Mouse (Mus musculus) C2C12 (cell line): Measurements from ENCODE around the gene Tmem51. TPM values are rescaled to one million over a fixed set of nuclear protein-coding genes. Genes with fewer than 3 reads are reported as not detected.

Experiments used
- H3K27me3 ChIP-seq: one replicate; pipeline ENCODE4 v1.6.1; 2011; ENCODE audit not compliant: control insufficient read depth, insufficient read depth, insufficient read length
- H3K36me3 ChIP-seq: one replicate; pipeline ENCODE4 v1.6.1; 2011; ENCODE audit not compliant: control insufficient read depth, insufficient read depth
- H3K4me3 ChIP-seq: one replicate; pipeline ENCODE4 v1.5.1; 2011; ENCODE audit warnings: mild to moderate bottlenecking, control low read depth; ENCODE audit not compliant: poor library complexity, insufficient read depth, severe bottlenecking
- H3K79me2 ChIP-seq: one replicate; pipeline ENCODE4 v1.6.1; 2011; ENCODE audit not compliant: control insufficient read depth, insufficient read depth
- H3K79me3 ChIP-seq: one replicate; pipeline ENCODE4 v1.6.1; 2011; ENCODE audit warnings: low read depth, control low read depth
- H3ac ChIP-seq: one replicate; pipeline ENCODE3; 2011; ENCODE audit warnings: low read depth; ENCODE audit not compliant: control insufficient read depth, insufficient read length
- CEBPB ChIP-seq: IDR thresholded peaks from one replicate; pipeline ENCODE4 v1.6.1; 2011; ENCODE audit warnings: low read depth, mild to moderate bottlenecking, control low read depth, moderate library complexity
- CTCF ChIP-seq: IDR thresholded peaks from one replicate; pipeline ENCODE4 v1.5.1; 2011; ENCODE audit not compliant: control insufficient read depth, insufficient read depth, insufficient read length
- FOSL1 ChIP-seq: IDR thresholded peaks from one replicate; pipeline ENCODE4 v1.8.0; 2011; ENCODE audit warnings: mild to moderate bottlenecking, low read length; ENCODE audit not compliant: poor library complexity, insufficient read depth, severe bottlenecking
- MAX ChIP-seq: IDR thresholded peaks from one replicate; pipeline ENCODE4 v1.6.1; 2011; ENCODE audit warnings: mild to moderate bottlenecking, control low read depth
- MYOD1 ChIP-seq: IDR thresholded peaks from one replicate; pipeline ENCODE4 v1.6.1; 2011; ENCODE audit warnings: low read depth; ENCODE audit not compliant: control insufficient read depth, insufficient read length
- MYOG ChIP-seq: IDR thresholded peaks from one replicate; pipeline ENCODE4 v1.6.1; 2011; ENCODE audit not compliant: control insufficient read depth, insufficient read length; ENCODE audit errors: extremely low read depth
- USF1 ChIP-seq: IDR thresholded peaks from one replicate; pipeline ENCODE4 v1.6.1; 2011; ENCODE audit warnings: low read depth, mild to moderate bottlenecking, control low read depth, moderate library complexity
- polyA plus RNA-seq: library from polyadenylated mRNA; unstranded; fragments of >200 nt; fragmentation: generic; extraction: Trizol; gene quantifications from one replicate; pipeline ENCODE4 v1.2.1, GENCODE M21; 2012; ENCODE audit warnings: missing spikeins

The Tmem51 gene
- polyA plus RNA-seq, 1 experiment = not detected

- TF ChIP-seq FOSL1 (no peak), MYOG (no peak), CEBPB (no peak), USF1 (no peak), MYOD1 (no peak), MAX (no peak), CTCF (no peak)
- no peaks in the 10 kb centered on the region for H3K79me3 ChIP-seq
- no peak overlapping the region for H3ac ChIP-seq
- H3K36me3 ChIP-seq = no peaks in the 10 kb centered on the region
- H3K27me3 ChIP-seq = no peaks in the 10 kb centered on the region
- no peak overlapping the region for H3K4me3 ChIP-seq
- H3K79me2 ChIP-seq = no peaks in the 10 kb centered on the region
These were observed 35.7 kb downstream of the Tmem51 start for GRCm38 (mm10) chr4:142048391-142048790.

GRCm38 (mm10) chr4:142047005-142047404 lies 37.1 kb downstream of the Tmem51 start:
- Histone ChIP-seq H3K27me3 (no peaks in the 10 kb centered on the region), H3K36me3 (no peaks in the 10 kb centered on the region), H3ac (no peak overlapping the region), H3K79me2 (no peaks in the 10 kb centered on the region), H3K4me3 (no peak overlapping the region), H3K79me3 (no peaks in the 10 kb centered on the region)
- no peak for TF ChIP-seq FOSL1
- TF ChIP-seq CEBPB = no peak
- no peak for TF ChIP-seq USF1
- TF ChIP-seq CTCF = no peak
- TF ChIP-seq MAX = no peak
- no peak for TF ChIP-seq MYOG
- TF ChIP-seq MYOD1 = no peak

GRCm38 (mm10) chr4:142046496-142046895 lies 37.6 kb downstream of the Tmem51 start:
- H3K27me3 ChIP-seq = no peaks in the 10 kb centered on the region
- H3K79me3 ChIP-seq = no peaks in the 10 kb centered on the region
- no peak overlapping the region for H3K4me3 ChIP-seq
- TF ChIP-seq CTCF (no peak), MAX (no peak), MYOD1 (no peak), FOSL1 (no peak), CEBPB (no peak), MYOG (no peak), USF1 (no peak)
- H3ac ChIP-seq = no peak overlapping the region
- no peaks in the 10 kb centered on the region for H3K79me2 ChIP-seq
- H3K36me3 ChIP-seq = no peaks in the 10 kb centered on the region

- Histone ChIP-seq H3K79me2 (no peaks in the 10 kb centered on the region), H3K27me3 (no peaks in the 10 kb centered on the region), H3ac (no peak overlapping the region), H3K79me3 (no peaks in the 10 kb centered on the region), H3K4me3 (no peak overlapping the region), H3K36me3 (no peaks in the 10 kb centered on the region)
- no peak for TF ChIP-seq USF1
- no peak for TF ChIP-seq CEBPB
- no peak for TF ChIP-seq CTCF
- no peak for TF ChIP-seq FOSL1
- TF ChIP-seq MAX = no peak
- no peak for TF ChIP-seq MYOD1
- TF ChIP-seq MYOG = no peak
These were observed 38.4 kb downstream of the Tmem51 start for GRCm38 (mm10) chr4:142045595-142046163.

- H3K4me3 ChIP-seq = no peak overlapping the region
- H3K79me2 ChIP-seq = no peaks in the 10 kb centered on the region
- no peaks in the 10 kb centered on the region for H3K27me3 ChIP-seq
- H3K36me3 ChIP-seq = no peaks in the 10 kb centered on the region
- H3ac ChIP-seq = no peak overlapping the region
- TF ChIP-seq MYOG (no peak), MAX (no peak)
- no peaks in the 10 kb centered on the region for H3K79me3 ChIP-seq
These were observed 39.7 kb downstream of the Tmem51 start for GRCm38 (mm10) chr4:142044452-142044851.
